Mouse (Mus musculus) small intestine, adult 2 months (tissue): ENCODE measurements at regions not wholly inside any gene's neighbourhood (a gene's known extent, or its start where the extent isn't known, plus 50 kb on each side); places are given as distances from the start of the nearest gene placed in this dataset.

Experiments used
- H3K27ac ChIP-seq: fragments of 200-500 bp; 2 replicates; pipeline ENCODE4 v1.5.1; 2012; ENCODE audit warnings: low read depth, low read length, control low read depth, inconsistent platforms; ENCODE audit not compliant: insufficient read depth
- H3K27me3 ChIP-seq: fragments of 200-500 bp; 2 replicates; pipeline ENCODE4 v1.6.1; 2012; ENCODE audit warnings: mild to moderate bottlenecking, moderate library complexity, low read length, inconsistent platforms; ENCODE audit not compliant: control insufficient read depth, insufficient read depth
- H3K36me3 ChIP-seq: fragments of 200-500 bp; 2 replicates; pipeline ENCODE4 v1.6.1; 2012; ENCODE audit warnings: mild to moderate bottlenecking, low read length, control low read depth, inconsistent platforms; ENCODE audit not compliant: control insufficient read depth, insufficient read depth
- H3K4me1 ChIP-seq: fragments of 200-500 bp; 2 replicates; pipeline ENCODE4 v1.6.1; 2012; ENCODE audit warnings: low read length, inconsistent platforms, mixed read lengths; ENCODE audit not compliant: control insufficient read depth, insufficient read depth, insufficient read length
- H3K4me3 ChIP-seq: fragments of 200-500 bp; 2 replicates; pipeline ENCODE4 v1.5.1; 2012; ENCODE audit warnings: low read depth, mild to moderate bottlenecking, control low read depth, inconsistent platforms, low read length, moderate library complexity
- CTCF ChIP-seq: fragments of 200-500 bp; IDR thresholded peaks from 2 replicates; pipeline ENCODE4 v1.5.1; 2012; ENCODE audit warnings: low read depth, mild to moderate bottlenecking, control low read depth, inconsistent platforms, low read length, moderate library complexity, mixed read lengths; ENCODE audit not compliant: insufficient replicate concordance, insufficient read length; ENCODE audit errors: extremely low read depth
- POLR2A ChIP-seq: fragments of 200-500 bp; IDR thresholded peaks from 2 replicates; pipeline ENCODE4 v1.6.1; 2012; ENCODE audit warnings: low read depth, mild to moderate bottlenecking, control low read depth, inconsistent platforms, low read length, moderate library complexity
- WGBS: fragments of 180-500 bp; shearing (Covaris S2); methylation state at CpG from one replicate; pipeline ENCODE4 v1.1.7; 2018; 5-methylcytosine and 5-hydroxymethylcytosine counted together

GRCm38 (mm10) chr17:15267721-15268120 is 109.0 kb downstream of the Dll1 start:
- TF ChIP-seq CTCF (no peak), POLR2A (no peak)
- H3K4me3 ChIP-seq, result no peak overlapping the region
- H3K36me3 ChIP-seq, result no peaks in the 10 kb centered on the region
- 88% methylated on average over 7 of the region's 7 CpGs for WGBS
- no peak overlapping the region for H3K27ac ChIP-seq
- H3K27me3 ChIP-seq, result no peaks in the 10 kb centered on the region
- peaks cover 14% of the 10 kb centered on the region; the same call in 1 of the 2 replicates for H3K4me1 ChIP-seq

GRCm38 (mm10) chr17:15259427-15260101 is 117.1 kb downstream of the Dll1 start:
- Histone ChIP-seq H3K27me3 (no peaks in the 10 kb centered on the region), H3K36me3 (no peaks in the 10 kb centered on the region), H3K27ac (no peak overlapping the region), H3K4me1 (no peaks in the 10 kb centered on the region), H3K4me3 (no peak overlapping the region)
- 65% methylated on average over 11 of the region's 11 CpGs for WGBS
- no peak for TF ChIP-seq POLR2A
- TF ChIP-seq CTCF, result no peak

GRCm38 (mm10) chr17:15255874-15256273 is 120.8 kb downstream of the Dll1 start:
- WGBS, result 69% methylated on average over 2 of the region's 2 CpGs
- TF ChIP-seq CTCF, result no peak
- no peak for TF ChIP-seq POLR2A
- no peaks in the 10 kb centered on the region for H3K36me3 ChIP-seq
- peaks cover 12% of the 10 kb centered on the region; the same call in 1 of the 2 replicates for H3K4me1 ChIP-seq
- H3K27ac ChIP-seq, result no peak overlapping the region
- no peak overlapping the region for H3K4me3 ChIP-seq
- H3K27me3 ChIP-seq, result no peaks in the 10 kb centered on the region

GRCm38 (mm10) chr17:15253785-15254184 is 122.9 kb downstream of the Dll1 start:
- 48% methylated on average over 4 of the region's 4 CpGs for WGBS
- H3K4me1 ChIP-seq, result peaks cover 12% of the 10 kb centered on the region; the same call in 1 of the 2 replicates
- H3K27ac ChIP-seq, result peak overlapping the region; percentile 80
- TF ChIP-seq POLR2A (no peak), CTCF (no peak)
- H3K4me3 ChIP-seq, result no peak overlapping the region
- no peaks in the 10 kb centered on the region for H3K27me3 ChIP-seq
- H3K36me3 ChIP-seq, result no peaks in the 10 kb centered on the region

GRCm38 (mm10) chr17:15253271-15253670 is 123.4 kb downstream of the Dll1 start:
- Histone ChIP-seq H3K36me3 (no peaks in the 10 kb centered on the region), H3K4me1 (peaks cover 12% of the 10 kb centered on the region; the same call in 1 of the 2 replicates), H3K27ac (peak overlapping the region; percentile 75), H3K27me3 (no peaks in the 10 kb centered on the region), H3K4me3 (no peak overlapping the region)
- 91% methylated on average over 1 of the region's 1 CpGs for WGBS
- TF ChIP-seq CTCF, result no peak
- TF ChIP-seq POLR2A, result no peak

- no peaks in the 10 kb centered on the region for H3K36me3 ChIP-seq
- WGBS, result 57% methylated on average over 2 of the region's 2 CpGs
- no peak overlapping the region for H3K27ac ChIP-seq
- no peaks in the 10 kb centered on the region for H3K27me3 ChIP-seq
- peaks cover 12% of the 10 kb centered on the region; the same call in 1 of the 2 replicates for H3K4me1 ChIP-seq
- TF ChIP-seq CTCF (no peak), POLR2A (no peak)
- H3K4me3 ChIP-seq, result no peak overlapping the region
Measured at GRCm38 (mm10) chr17:15252187-15252586, 124.5 kb downstream of the Dll1 start.

GRCm38 (mm10) chr17:15251641-15252040 is 125.0 kb downstream of the Dll1 start:
- no peaks in the 10 kb centered on the region for H3K36me3 ChIP-seq
- H3K4me3 ChIP-seq, result no peak overlapping the region
- no peaks in the 10 kb centered on the region for H3K27me3 ChIP-seq
- TF ChIP-seq CTCF, result no peak
- TF ChIP-seq POLR2A, result no peak
- peaks cover 12% of the 10 kb centered on the region; the same call in 1 of the 2 replicates for H3K4me1 ChIP-seq
- 36% methylated on average over 1 of the region's 1 CpGs for WGBS
- no peak overlapping the region for H3K27ac ChIP-seq
